Mouse (Mus musculus) layer of hippocampus, adult 9-11 months (tissue): ENCODE data around the gene BC035947.

Source experiments
- DNase-seq: peaks from one replicate; pipeline ENCODE4 v3.0.0; 2022

Gene BC035947

DNA sequence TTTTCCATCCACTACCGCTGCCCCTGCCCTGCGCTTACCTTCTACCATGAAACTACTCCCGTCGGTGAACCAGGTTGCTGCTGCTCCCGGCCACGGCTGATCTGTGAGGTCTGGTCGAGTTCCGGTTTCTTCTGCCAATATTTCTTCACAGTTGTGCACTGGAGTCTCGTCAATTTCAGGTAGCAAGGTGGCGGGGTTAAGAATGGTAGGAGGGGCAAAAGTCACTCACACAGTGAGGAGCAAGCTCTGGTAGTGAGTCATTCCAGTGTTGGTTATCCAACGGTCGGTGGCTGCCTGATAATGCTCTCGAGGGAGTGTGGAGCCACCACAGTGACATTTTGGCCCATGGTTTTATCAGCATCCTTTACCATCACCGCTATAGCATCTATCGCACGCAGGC lies 10.9 kb downstream of the BC035947 start:
- no peak for DNase-seq

DNA sequence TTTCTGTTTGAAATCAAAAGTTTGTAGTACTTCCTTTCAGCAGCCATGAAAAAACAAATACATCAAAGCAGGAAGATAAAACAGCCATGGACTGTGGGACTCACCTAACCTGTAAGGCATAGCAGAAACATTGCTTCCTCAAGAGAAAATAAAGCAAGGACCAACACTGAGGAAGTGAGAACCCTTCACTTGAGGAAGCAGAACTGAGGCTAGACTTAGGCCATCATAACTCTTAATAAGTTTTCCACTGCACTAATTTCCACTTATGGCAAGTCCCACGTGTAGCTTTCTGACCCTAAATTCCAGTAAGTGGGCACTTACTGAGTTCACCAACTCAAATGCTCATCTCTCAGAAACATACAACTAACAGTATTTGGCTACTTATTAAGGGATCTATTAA lies 21.8 kb downstream of the BC035947 start:
- DNase-seq = no peak

- DNase-seq = peak; percentile 92
Measured at GRCm38 (mm10) chr1:78488752-78489492, 23.0 kb downstream of the BC035947 start, which contains the start of gene Farsb. Gene Farsb (minus strand): TSS chr1:78488897.

- DNase-seq = no peak
Measured at GRCm38 (mm10) chr1:78488427-78488751, 23.6 kb downstream of the BC035947 start.

DNA sequence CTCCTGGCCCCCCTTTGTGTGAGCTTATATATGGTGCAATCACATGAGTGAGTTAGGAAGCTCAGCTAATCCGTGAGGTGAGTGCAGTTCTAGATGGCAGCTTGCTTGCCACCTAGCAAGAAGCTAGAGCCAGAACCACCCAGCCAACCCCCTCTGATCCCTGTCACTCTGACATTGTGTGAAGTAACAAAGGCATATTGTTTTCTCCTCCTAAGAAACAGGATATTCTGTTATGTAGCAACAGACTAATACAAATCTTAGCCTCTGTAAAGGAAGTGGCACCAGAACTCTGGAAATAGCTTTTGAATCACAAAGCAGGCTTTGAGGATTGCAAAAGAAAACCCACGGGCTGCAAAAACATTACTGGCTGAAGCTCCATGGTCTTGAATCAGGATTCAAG lies 27.6 kb downstream of the BC035947 start:
- no peak for DNase-seq

DNA sequence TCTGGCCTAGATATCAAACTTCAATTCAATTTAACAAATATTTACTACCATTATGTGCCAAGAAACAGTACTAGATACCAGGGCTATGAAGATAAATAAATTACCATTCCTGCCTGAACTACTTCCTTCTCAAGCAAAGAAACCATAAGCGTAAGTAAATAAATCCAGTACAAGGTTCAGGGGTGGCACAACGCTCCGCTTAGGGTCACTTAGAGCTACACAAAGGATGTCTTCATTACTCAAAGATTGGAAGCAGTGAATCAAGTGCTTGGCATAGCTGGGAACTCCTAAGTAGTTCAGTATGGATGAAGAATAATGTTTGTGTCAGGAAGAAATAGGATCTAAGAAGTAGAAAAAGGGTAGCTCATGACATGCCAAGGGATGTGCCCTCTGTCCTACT lies 28.5 kb downstream of the BC035947 start:
- no peak for DNase-seq

DNA sequence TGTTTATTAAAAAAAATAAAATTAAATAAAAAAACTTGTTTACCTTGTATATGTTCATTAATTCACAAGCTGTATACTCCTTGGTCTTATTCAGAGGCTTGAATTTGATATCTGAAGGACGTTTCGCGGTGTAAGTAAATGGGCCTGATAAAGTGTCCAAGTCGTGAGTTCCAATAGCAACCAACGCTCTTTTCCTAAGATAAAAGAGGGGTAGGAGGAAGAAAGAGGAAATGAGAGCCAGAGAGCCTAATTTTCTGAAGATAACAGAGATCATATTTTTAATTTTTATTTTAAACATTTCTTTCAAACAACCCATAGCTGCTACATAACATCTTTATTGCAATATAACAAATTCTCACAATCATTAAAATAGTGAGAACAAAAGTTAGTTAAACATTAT lies 39.5 kb downstream of the BC035947 start:
- DNase-seq = no peak

DNA sequence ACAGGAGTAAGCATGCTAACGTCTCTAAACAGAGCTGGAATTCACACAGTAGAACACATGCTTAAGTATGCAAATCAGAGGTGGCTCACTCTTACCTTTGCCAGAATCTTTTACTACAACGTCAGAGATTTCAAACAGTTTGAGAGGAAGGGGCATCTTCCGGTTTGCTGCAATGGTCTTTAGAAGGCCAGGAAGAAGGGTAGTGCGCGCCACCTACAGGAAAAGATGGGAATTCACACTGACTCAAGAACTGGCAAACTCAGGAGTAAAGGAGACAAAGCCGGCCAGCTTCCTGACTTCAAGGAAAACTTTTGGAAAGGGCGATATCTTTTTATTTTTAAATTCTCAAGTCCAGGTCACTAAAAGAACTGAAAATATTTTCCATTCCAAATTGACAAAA lies 57.3 kb downstream of the BC035947 start:
- no peak for DNase-seq

GRCm38 (mm10) chr1:78453886-78454285 lies 58.1 kb downstream of the BC035947 start:
- DNase-seq = no peak

GRCm38 (mm10) chr1:78452544-78452943 lies 59.4 kb downstream of the BC035947 start:
- no peak for DNase-seq

DNA sequence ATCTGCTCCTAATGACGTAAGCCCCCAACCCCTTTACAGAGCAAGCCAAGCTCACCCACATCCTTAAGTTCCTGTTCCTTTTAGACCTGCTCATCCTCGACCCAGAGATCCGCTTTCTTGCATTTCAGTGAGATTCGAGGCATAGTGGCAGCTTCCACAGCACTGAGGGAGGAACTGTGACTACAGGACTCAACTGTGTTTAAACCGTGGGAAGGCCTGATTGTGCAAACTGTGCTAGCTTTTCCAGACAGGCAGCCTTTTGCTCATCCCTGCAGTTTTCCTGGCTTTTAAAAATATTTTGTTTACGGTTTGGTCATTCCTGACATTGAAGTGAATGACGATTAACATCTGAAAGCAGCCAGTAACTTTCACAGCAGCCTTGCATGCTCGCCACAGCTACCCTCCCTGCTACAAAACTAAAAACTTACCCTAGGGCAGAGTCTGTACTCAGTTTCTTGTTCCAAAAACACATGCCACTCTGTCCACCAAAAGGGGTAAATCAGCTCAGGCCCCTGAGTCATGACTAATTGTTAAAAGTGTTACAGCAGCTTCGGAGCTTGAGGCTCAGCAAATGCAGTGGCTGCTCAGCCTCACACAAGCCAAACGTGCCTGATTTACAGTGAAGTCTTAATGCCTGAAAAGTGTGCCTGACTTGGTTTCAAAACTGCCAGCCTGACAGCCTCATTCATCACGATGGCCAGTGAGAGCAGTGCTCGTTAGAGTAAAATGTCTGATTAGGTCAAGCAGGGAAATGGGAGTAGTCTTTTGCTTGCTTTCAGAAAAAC lies 60.7 kb downstream of the BC035947 start:
- DNase-seq = no peak

DNA sequence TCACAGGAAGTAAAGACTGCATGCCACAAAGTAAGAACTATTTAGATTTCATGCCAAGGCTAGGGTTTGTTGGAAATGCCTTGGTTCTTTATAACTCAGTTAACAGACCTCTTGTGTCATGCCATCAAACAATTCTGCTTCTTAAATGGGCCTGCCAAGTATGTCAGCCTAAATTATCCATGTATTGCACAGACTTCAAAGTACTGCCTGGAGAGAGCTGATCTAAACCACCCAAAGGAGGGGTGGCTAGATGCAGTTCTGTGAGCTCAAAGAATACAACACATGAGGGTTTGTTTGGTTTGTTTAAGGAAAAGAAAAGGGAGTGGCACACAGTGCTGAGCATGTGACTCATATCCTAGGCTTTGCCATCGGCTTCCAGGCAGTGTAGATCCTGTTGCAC lies 63.9 kb downstream of the BC035947 start:
- DNase-seq = no peak
